Mouse (Mus musculus): ENCODE results near the gene Dbx1.

Gene Dbx1

GRCm38 (mm10) chr7:49632391-49632790 is 4.3 kb downstream of the Dbx1 start:
- DNase-seq: no peak

- no peak for DNase-seq
Observed at GRCm38 (mm10) chr7:49631885-49632284, 4.8 kb downstream of the Dbx1 start.

GRCm38 (mm10) chr7:49620160-49620559 is 16.5 kb downstream of the Dbx1 start:
- no peak for DNase-seq

GRCm38 (mm10) chr7:49617087-49617486 is 19.6 kb downstream of the Dbx1 start:
- no peak for DNase-seq

- peak; percentile 59 to 78 for DNase-seq
Observed at GRCm38 (mm10) chr7:49616258-49616735, 20.4 kb downstream of the Dbx1 start.

- peak; percentile 38 to 59 for DNase-seq
Observed at GRCm38 (mm10) chr7:49604965-49605795, 31.5 kb downstream of the Dbx1 start.

GRCm38 (mm10) chr7:49604244-49604643 is 32.4 kb downstream of the Dbx1 start:
- DNase-seq: no peak

GRCm38 (mm10) chr7:49601191-49601975 is 35.3 kb downstream of the Dbx1 start:
- peak; percentile 66 to 83 for DNase-seq

- no peak for DNase-seq
Observed at GRCm38 (mm10) chr7:49599950-49600349, 36.7 kb downstream of the Dbx1 start.

GRCm38 (mm10) chr7:49598225-49598624 is 38.4 kb downstream of the Dbx1 start:
- peak; percentile 41 to 43 for DNase-seq

GRCm38 (mm10) chr7:49597776-49598175 is 38.9 kb downstream of the Dbx1 start:
- peak in 1 of 2 experiments; percentile 65 for DNase-seq

GRCm38 (mm10) chr7:49589635-49590034 is 47.0 kb downstream of the Dbx1 start:
- peak; percentile 42 to 65 for DNase-seq

- DNase-seq: no peak
Observed at GRCm38 (mm10) chr7:49586530-49587120, 50.0 kb downstream of the Dbx1 start.

GRCm38 (mm10) chr7:49583176-49583575 is 53.5 kb downstream of the Dbx1 start:
- DNase-seq: peak in 1 of 2 experiments; percentile 44

- DNase-seq: no peak
Observed at GRCm38 (mm10) chr7:49582551-49582950, 54.1 kb downstream of the Dbx1 start.

GRCm38 (mm10) chr7:49581951-49582350 is 54.7 kb downstream of the Dbx1 start:
- no peak for DNase-seq
